Mouse (Mus musculus) neural tube, embryonic 14.5 days (tissue): ENCODE data around the gene Ppp4r4. TPM values are rescaled to one million over a fixed set of nuclear protein-coding genes. Genes with fewer than 3 reads are reported as not detected.

ENCODE experiments used
- ATAC-seq: fragments of 200-750 bp; cut with Nextera tagmentation; 2 replicates; pipeline ENCODE4 v1.8.0; 2017; ENCODE audit warnings: low read depth, mild to moderate bottlenecking, moderate TSS enrichment, moderate library complexity
- H3K27ac ChIP-seq: fragments of 300-500 bp; sonication (generic); 2 replicates; pipeline ENCODE4 v1.5.1; 2014; ENCODE audit warnings: low read depth, mild to moderate bottlenecking, control low read depth, low read length, moderate library complexity, mixed read lengths
- H3K27me3 ChIP-seq: fragments of 300-500 bp; sonication (generic); 2 replicates; pipeline ENCODE4 v1.6.1; 2014; ENCODE audit warnings: low read length; ENCODE audit not compliant: control insufficient read depth, insufficient read depth
- H3K36me3 ChIP-seq: fragments of 300-500 bp; sonication (generic); 2 replicates; pipeline ENCODE4 v1.6.1; 2014; ENCODE audit warnings: low read length, mixed read lengths; ENCODE audit not compliant: control insufficient read depth, insufficient read depth
- H3K4me1 ChIP-seq: fragments of 300-500 bp; sonication (generic); 2 replicates; pipeline ENCODE4 v1.6.1; 2014; ENCODE audit warnings: low read length; ENCODE audit not compliant: control insufficient read depth, insufficient read depth
- H3K4me2 ChIP-seq: fragments of 300-500 bp; sonication (generic); 2 replicates; pipeline ENCODE4 v1.6.1; 2014; ENCODE audit warnings: mild to moderate bottlenecking, low read depth, low read length, control low read depth
- H3K4me3 ChIP-seq: fragments of 300-500 bp; sonication (generic); 2 replicates; pipeline ENCODE4 v1.5.1; 2014; ENCODE audit warnings: low read depth, low read length, control low read depth, mixed read lengths
- H3K9ac ChIP-seq: fragments of 300-500 bp; sonication (generic); replicated peaks from 2 replicates; pipeline ENCODE4 v1.6.1; 2014; ENCODE audit warnings: low read depth, mild to moderate bottlenecking, control low read depth, low read length, mixed read lengths
- H3K9me3 ChIP-seq: fragments of 300-500 bp; sonication (generic); 2 replicates; pipeline ENCODE4 v1.6.1; 2016; ENCODE audit warnings: low read length; ENCODE audit not compliant: control insufficient read depth
- WGBS: fragments of 180-500 bp; shearing (Covaris S2); extraction: QIAGEN DNeasy Blood & Tissue Kit; methylation state at CpG from one replicate; pipeline ENCODE4 v1.1.7; 2014; 5-methylcytosine and 5-hydroxymethylcytosine counted together
- polyA plus RNA-seq: library from polyadenylated mRNA; unstranded; fragments of >200 nt; fragmentation: Nextera tagmentation; extraction: Ambion mirVana; gene quantifications from 2 replicates; pipeline ENCODE4 v1.2.1, GENCODE M21; 2014

Ppp4r4 gene
- polyA plus RNA-seq, 1 experiment from 2014 or later: 3.8 TPM

- ATAC-seq: no peak
- no peak overlapping the region for H3K27ac ChIP-seq
- no peaks in the 10 kb centered on the region for H3K4me1 ChIP-seq
- no peak overlapping the region for H3K4me2 ChIP-seq
- H3K9ac ChIP-seq: no peak overlapping the region
- 59% methylated on average over 8 of the region's 8 CpGs for WGBS
- H3K9me3 ChIP-seq: no peaks in the 10 kb centered on the region
- no peaks in the 10 kb centered on the region for H3K36me3 ChIP-seq
- no peak overlapping the region for H3K4me3 ChIP-seq
- no peaks in the 10 kb centered on the region for H3K27me3 ChIP-seq
Measured at GRCm38 (mm10) chr12:103583771-103584170, 51.7 kb downstream of the Ppp4r4 start.

GRCm38 (mm10) chr12:103598411-103598810, 66.3 kb downstream of the Ppp4r4 start:
- H3K9me3 ChIP-seq: no peaks in the 10 kb centered on the region
- H3K4me2 ChIP-seq: no peak overlapping the region
- no peak overlapping the region for H3K9ac ChIP-seq
- H3K4me1 ChIP-seq: no peaks in the 10 kb centered on the region
- 85% methylated on average over 2 of the region's 2 CpGs for WGBS
- H3K27ac ChIP-seq: no peak overlapping the region
- H3K27me3 ChIP-seq: no peaks in the 10 kb centered on the region
- no peak for ATAC-seq
- no peak overlapping the region for H3K4me3 ChIP-seq
- no peaks in the 10 kb centered on the region for H3K36me3 ChIP-seq

GRCm38 (mm10) chr12:103600364-103600763, 68.3 kb downstream of the Ppp4r4 start:
- H3K4me3 ChIP-seq: no peak overlapping the region
- H3K27me3 ChIP-seq: no peaks in the 10 kb centered on the region
- H3K4me1 ChIP-seq: no peaks in the 10 kb centered on the region
- no peaks in the 10 kb centered on the region for H3K9me3 ChIP-seq
- ATAC-seq: no peak
- no peak overlapping the region for H3K9ac ChIP-seq
- H3K4me2 ChIP-seq: no peak overlapping the region
- H3K27ac ChIP-seq: no peak overlapping the region
- no peaks in the 10 kb centered on the region for H3K36me3 ChIP-seq
- WGBS: 26% methylated on average over 3 of the region's 3 CpGs

- no peak overlapping the region for H3K27ac ChIP-seq
- no peaks in the 10 kb centered on the region for H3K9me3 ChIP-seq
- no peak overlapping the region for H3K9ac ChIP-seq
- no peaks in the 10 kb centered on the region for H3K27me3 ChIP-seq
- H3K36me3 ChIP-seq: no peaks in the 10 kb centered on the region
- no peak overlapping the region for H3K4me2 ChIP-seq
- H3K4me3 ChIP-seq: no peak overlapping the region
- no peaks in the 10 kb centered on the region for H3K4me1 ChIP-seq
- 87% methylated on average over 3 of the region's 3 CpGs for WGBS
- no peak for ATAC-seq
Measured at GRCm38 (mm10) chr12:103601839-103602238, 69.8 kb downstream of the Ppp4r4 start.

- Histone ChIP-seq H3K4me3 (no peak overlapping the region), H3K9me3 (no peaks in the 10 kb centered on the region), H3K36me3 (no peaks in the 10 kb centered on the region), H3K9ac (no peak overlapping the region), H3K27ac (no peak overlapping the region), H3K4me1 (no peaks in the 10 kb centered on the region), H3K4me2 (no peak overlapping the region), H3K27me3 (no peaks in the 10 kb centered on the region)
- WGBS: 92% methylated on average over 1 of the region's 1 CpGs
- ATAC-seq: no peak
Measured at GRCm38 (mm10) chr12:103615141-103615540, 83.1 kb downstream of the Ppp4r4 start.

GRCm38 (mm10) chr12:103615734-103616133, 83.7 kb downstream of the Ppp4r4 start:
- no peak overlapping the region for H3K4me3 ChIP-seq
- H3K27ac ChIP-seq: no peak overlapping the region
- H3K36me3 ChIP-seq: no peaks in the 10 kb centered on the region
- 84% methylated on average over 4 of the region's 4 CpGs for WGBS
- ATAC-seq: no peak
- H3K4me2 ChIP-seq: no peak overlapping the region
- no peaks in the 10 kb centered on the region for H3K27me3 ChIP-seq
- no peak overlapping the region for H3K9ac ChIP-seq
- H3K4me1 ChIP-seq: no peaks in the 10 kb centered on the region
- H3K9me3 ChIP-seq: no peaks in the 10 kb centered on the region

- no peak overlapping the region for H3K27ac ChIP-seq
- no peak for ATAC-seq
- no peaks in the 10 kb centered on the region for H3K9me3 ChIP-seq
- H3K4me1 ChIP-seq: no peaks in the 10 kb centered on the region
- H3K27me3 ChIP-seq: no peaks in the 10 kb centered on the region
- no peaks in the 10 kb centered on the region for H3K36me3 ChIP-seq
- H3K9ac ChIP-seq: no peak overlapping the region
- 90% methylated on average over 10 of the region's 10 CpGs for WGBS
- no peak overlapping the region for H3K4me2 ChIP-seq
- H3K4me3 ChIP-seq: no peak overlapping the region
Measured at GRCm38 (mm10) chr12:103616860-103617261, 84.8 kb downstream of the Ppp4r4 start.

GRCm38 (mm10) chr12:103631203-103631612, 99.1 kb downstream of the Ppp4r4 start, which contains the start of gene Serpina10:
Gene Serpina10, minus strand, starts transcription at chr12:103631444.
- H3K9me3 ChIP-seq: no peaks in the 10 kb centered on the region
- no peak for ATAC-seq
- no peaks in the 10 kb centered on the region for H3K27me3 ChIP-seq
- H3K4me3 ChIP-seq: no peak within 1 kb of the TSS
- no peak within 1 kb of the TSS for H3K4me2 ChIP-seq
- H3K36me3 ChIP-seq: no peaks in the 10 kb centered on the region
- H3K27ac ChIP-seq: no peak within 1 kb of the TSS
- WGBS: 77% methylated on average over 3 of the region's 3 CpGs
- no peak within 1 kb of the TSS for H3K9ac ChIP-seq
- no peaks in the 10 kb centered on the region for H3K4me1 ChIP-seq

- no peak overlapping the region for H3K4me3 ChIP-seq
- H3K4me2 ChIP-seq: no peak overlapping the region
- no peaks in the 10 kb centered on the region for H3K36me3 ChIP-seq
- no peak for ATAC-seq
- H3K27me3 ChIP-seq: no peaks in the 10 kb centered on the region
- H3K4me1 ChIP-seq: no peaks in the 10 kb centered on the region
- H3K27ac ChIP-seq: no peak overlapping the region
- H3K9ac ChIP-seq: no peak overlapping the region
- no peaks in the 10 kb centered on the region for H3K9me3 ChIP-seq
- WGBS: 80% methylated on average over 2 of the region's 2 CpGs
Measured at GRCm38 (mm10) chr12:103634430-103634829, 102.3 kb downstream of the Ppp4r4 start.

- Histone ChIP-seq H3K36me3 (no peaks in the 10 kb centered on the region), H3K4me3 (no peak overlapping the region), H3K9ac (no peak overlapping the region), H3K27me3 (no peaks in the 10 kb centered on the region), H3K27ac (no peak overlapping the region), H3K4me2 (no peak overlapping the region), H3K9me3 (no peaks in the 10 kb centered on the region), H3K4me1 (no peaks in the 10 kb centered on the region)
- WGBS: 87% methylated on average over 2 of the region's 2 CpGs
- no peak for ATAC-seq
Measured at GRCm38 (mm10) chr12:103635846-103636245, 103.8 kb downstream of the Ppp4r4 start.
